Mouse (Mus musculus) adrenal gland, postnatal 25 days (tissue): ENCODE measurements around the gene Atp1b4. TPM values are rescaled to one million over a fixed set of nuclear protein-coding genes. Genes with fewer than 3 reads are reported as not detected.
"Not testable (repeated sequence)": the region's sequence is repeated elsewhere in the genome, so short reads cannot be mapped to it uniquely, and the experiment has no call there.

Experiments used
- DNase-seq: peaks from one replicate; pipeline ENCODE4 v3.0.0; 2021; ENCODE audit warnings: mixed read lengths
- long read RNA-seq: library from polyadenylated mRNA; stranded (forward); transcript quantifications from one replicate; pipeline ENCODE4 v2.0.0, GENCODE M21; 2021
- total RNA-seq: library from RNA; stranded (reverse); gene quantifications from 2 replicates; pipeline ENCODE4 v1.2.3, GENCODE M21; 2021

Gene Atp1b4
- not detected in 2 replicates for total RNA-seq
- long read RNA-seq = 0 reads

DNA sequence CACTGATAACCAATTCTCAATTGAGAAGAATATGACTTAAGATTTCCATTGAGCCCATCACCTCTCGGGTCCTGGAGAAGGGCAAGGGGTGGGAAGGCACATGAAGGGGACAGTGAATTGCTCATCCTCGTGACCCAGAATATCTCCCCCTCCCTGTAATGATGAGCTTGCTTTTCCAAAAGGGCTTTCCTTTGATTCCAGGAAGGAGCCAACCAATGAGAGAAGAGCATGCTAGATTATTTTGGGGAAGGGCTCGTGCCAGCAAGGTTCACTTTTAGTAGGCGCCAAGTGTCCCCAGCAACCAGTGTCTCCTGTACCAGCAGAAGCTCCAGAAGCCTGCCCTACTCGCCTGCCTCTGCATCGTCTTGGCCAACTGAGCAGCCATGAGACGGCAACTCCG, at the start of gene Atp1b4:
Gene Atp1b4, plus strand, starts transcription at position 301 of the 400 bp plus-strand sequence.
- no peak for DNase-seq

DNA sequence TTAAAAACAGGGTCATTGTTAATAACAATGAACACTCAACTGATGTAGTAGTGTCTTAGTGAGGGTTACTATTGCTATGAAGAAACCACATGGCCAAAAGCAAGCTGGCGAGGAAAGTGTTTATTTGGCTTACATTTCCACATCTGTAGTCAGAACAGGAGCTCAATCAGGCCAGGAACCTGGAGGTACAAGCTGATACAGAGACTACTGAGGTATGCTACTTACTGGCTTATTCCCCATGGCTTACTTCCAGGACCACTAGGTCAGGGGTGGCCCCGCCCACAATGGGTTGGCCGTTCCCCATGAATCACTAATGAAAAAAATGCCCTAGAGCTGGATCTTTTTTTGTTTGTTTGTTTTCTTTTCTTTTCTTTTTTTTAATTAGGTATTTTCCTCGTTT, 7.4 kb upstream of the Atp1b4 start:
- peak; percentile 8 for DNase-seq

DNA sequence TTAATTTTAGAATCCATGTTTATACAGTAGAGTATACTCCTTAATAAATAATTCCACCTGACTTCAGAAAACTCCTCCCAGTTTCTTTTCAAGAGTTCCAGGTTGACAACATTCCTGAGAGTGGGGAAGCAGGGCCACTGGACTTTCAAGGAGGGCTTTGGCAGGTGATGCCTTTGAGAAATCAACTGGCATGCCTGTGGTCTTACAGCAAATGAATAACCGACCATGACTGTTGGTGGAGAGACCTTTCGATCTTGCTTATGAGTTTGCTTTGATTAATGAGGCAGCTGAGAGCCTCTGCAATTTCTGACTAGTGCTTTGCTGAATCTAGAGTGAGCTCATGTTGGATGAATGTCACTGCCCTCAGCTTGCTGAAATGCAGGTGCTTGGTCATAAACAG, 4.9 kb upstream of the Atp1b4 start:
- DNase-seq = no peak

DNA sequence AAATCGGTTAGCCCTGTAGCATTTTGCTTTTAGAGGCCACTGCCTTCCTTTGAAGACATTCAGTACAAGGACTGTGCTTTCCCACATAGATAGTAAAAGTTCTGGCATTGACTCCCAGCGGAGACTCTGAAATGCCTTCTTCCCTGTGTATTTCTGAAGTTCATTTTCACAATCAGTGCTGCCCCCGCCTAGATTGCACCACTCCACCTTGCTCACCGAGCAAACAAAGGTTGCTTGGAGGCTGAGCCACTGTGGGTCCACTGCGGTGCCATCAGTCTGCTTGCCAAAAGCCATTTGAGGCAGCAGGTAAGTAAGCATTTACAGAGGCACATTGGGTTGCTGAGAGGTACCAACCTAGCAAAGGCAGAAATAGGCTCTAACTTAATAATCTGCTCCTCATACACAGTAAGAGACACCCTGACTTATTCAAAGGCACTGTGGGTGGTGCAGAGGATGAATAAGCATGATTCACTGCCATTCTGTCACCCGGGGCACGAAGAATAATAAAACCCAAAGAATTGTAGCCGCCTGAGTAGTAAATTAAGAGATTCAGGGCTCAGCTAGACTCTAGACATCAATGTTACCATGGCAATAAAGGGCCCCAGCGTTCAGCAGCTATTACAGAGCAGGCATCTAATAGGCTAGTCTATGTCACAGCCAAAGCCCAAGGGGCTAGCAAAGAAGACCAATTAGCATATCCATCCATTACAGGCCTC, 2.9 kb upstream of the Atp1b4 start:
- no peak for DNase-seq

DNA sequence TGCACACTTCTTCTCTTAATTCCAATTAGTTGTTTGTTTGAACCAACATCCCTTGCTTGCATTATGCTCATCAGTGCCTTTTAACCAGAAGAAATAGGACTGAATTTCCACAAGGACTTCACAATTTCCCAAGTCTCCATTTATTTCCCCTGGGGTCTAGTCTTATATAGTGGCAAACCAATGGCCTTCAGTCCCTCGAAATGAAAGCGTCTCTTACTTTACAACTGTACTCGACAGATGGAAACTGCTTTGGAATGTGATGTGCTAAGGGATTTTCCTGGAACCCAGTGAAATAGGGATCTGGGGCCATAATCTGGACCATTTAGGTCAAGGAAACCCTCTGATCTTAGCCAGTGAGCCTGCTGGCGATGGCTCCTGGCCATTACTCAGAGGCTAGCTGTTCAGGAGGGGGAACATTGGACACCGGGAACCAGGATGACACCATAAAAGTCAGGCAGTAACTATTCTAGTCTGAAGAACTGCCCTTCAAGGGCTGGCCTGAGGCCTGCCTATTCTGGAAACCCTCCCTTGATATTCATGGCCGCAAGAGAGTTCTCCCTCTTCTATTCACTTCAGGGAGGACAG, 2.3 kb upstream of the Atp1b4 start:
- DNase-seq = peak; percentile 1

DNA sequence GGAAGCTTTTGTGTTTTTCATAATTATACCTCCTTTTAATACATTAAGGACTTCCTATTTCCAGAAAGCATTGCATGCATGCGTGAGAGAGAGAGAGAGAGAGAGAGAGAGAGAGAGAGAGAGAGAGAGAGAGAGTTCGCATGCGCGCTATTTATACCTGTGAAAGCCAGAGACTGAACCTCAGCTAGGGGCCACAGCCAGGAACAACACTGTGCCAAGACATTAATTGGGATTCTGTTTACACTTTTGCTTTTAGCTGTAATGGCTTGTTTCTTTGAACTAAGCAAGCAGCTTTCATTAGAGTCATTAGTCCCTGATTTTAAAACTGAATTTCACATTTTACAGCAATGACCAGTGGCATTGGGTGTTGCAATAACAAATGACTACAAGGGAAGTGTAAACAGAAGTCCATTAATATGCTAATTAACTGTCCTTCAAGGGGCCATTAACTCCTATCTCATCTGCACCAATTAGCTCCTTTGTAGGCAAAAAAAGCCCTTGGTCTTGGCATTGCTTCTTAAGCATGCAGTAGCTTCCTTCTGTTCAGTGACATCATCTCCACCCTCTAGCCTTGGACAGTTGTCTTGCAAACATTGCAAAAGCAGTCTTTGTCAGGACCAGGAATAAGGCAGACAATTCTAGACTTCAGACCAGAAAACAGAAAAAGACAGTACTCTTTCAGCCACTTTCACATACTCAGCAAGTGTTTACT, 14.9 kb downstream of the Atp1b4 start:
- DNase-seq = no peak

DNA sequence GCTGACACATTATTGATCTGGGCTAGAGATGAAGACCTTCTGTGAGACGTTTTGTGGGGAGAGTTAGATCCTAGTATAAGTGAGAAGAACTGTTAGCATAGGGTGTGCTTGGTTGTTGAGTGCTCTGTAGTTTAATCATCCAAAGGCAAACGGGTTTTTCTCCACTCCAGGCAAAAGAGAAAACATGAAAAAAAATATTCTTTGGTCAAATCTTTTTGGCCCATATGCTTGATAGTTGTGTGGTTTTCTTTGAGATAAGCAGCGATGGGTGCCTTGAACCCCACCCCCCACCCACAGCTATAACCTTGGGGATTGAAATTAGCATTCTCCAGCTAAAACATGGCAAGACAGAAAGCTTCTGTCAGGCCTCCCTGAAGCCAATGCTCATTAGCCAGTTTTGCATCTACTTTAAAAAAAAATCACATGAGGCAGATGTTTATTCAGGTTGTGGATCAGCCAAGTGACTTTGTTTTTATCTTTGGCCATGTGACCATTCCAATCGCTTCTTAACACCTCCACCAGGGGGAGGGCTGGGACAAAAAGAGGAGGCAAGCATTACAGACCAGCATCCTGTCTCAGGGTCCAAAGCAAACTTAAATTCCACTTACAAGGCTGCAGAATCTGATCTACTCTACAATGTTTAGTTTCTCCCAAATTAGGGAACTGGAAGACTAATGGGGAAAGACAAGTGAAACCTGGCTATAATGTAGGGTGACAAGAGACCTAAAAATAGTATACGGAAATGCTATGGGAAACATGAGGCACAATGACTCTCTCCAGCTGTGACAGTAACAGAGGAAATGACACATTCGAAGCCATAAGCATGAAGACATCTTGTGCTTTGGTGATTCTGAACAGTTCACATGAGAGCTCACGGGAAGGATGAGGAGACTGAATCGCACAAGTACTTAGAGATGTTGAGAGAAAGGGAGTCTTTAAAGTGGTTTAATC, 18.6 kb downstream of the Atp1b4 start:
- peak; percentile 26 for DNase-seq

DNA sequence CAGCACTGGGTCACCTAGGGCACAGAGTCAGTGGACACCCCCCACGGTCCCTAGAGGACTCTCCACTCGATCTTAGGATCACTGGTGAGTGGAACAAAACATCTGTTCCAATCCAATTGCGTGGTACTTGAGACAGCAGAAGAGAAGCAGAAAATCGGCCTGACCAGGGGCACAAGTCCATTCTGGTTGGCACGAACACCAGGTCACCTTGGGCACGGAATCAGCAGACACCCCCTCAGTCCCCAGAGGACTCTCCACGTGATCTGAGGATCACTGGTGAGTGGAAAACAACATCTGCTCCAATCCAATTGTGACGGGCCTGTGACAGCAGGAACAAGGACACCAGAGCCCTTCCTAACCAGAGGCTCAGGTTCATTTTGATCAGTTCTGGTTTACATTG, 46.0 kb downstream of the Atp1b4 start:
- DNase-seq = no peak

DNA sequence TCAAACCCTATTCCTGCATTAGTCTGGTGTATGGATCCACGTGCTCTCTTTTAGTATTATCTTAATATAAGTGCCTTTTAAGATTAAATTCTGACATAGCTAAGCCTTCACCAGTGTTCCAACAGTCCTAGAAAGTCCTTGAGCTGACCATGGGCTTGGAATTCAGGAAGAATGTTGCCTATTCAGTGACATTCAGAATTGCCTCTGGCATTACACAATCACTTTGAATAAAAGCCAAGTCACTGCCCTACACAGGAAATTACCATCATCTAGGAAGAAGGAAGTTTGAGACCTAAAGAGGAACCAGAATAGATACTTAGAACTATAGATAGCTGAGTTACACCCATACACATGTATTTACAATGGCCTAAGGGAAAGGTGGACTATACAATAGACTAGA, 48.6 kb downstream of the Atp1b4 start:
- not testable (repeated sequence) for DNase-seq

DNA sequence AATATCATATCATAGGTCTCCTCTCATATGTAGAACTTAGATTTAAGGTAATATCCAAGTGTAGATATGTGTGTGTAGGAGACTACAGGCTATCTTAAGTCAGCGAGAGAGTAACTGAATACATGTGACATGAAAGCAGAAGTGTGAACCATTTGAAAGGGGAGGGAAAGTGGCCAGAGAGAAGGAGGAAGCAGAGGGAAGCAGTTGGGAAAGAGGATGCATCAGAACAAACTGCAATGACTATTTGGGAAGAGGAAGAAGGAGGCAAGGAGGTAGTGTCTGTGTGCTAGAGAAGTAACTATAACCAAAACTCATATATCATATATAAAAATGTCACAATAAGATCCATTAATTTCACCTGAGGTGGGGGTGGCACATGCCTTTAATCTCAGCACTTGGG, 57.2 kb downstream of the Atp1b4 start:
- not testable (repeated sequence) for DNase-seq

Other genes starting within 250 kb of the Atp1b4 start
- not detected in 2 replicates for gene Rhox10, start 249.7 kb upstream of the Atp1b4 start, total RNA-seq
- not detected in 2 replicates for gene Rhox11, start 231.0 kb upstream of the Atp1b4 start, total RNA-seq
- not detected in 2 replicates for gene Rhox12, start 205.3 kb upstream of the Atp1b4 start, total RNA-seq
- gene Rhox13, start 195.0 kb upstream of the Atp1b4 start, total RNA-seq = not detected in 2 replicates
- gene Zbtb33, start 126.4 kb upstream of the Atp1b4 start, total RNA-seq = 34.8 and 36.7 TPM in 2 replicates
- 12.8 and 13.1 TPM in 2 replicates for gene Tmem255a, start 63.7 kb upstream of the Atp1b4 start, total RNA-seq
- 251 and 254 TPM in 2 replicates for gene Lamp2, start 140.3 kb downstream of the Atp1b4 start, total RNA-seq